Mouse (Mus musculus) right cerebral cortex, postnatal 14 days (tissue): ENCODE measurements around the gene Lrig1.

Source experiments
- DNase-seq: peaks from one replicate; pipeline ENCODE4 v3.0.0; 2022

Gene Lrig1

DNA sequence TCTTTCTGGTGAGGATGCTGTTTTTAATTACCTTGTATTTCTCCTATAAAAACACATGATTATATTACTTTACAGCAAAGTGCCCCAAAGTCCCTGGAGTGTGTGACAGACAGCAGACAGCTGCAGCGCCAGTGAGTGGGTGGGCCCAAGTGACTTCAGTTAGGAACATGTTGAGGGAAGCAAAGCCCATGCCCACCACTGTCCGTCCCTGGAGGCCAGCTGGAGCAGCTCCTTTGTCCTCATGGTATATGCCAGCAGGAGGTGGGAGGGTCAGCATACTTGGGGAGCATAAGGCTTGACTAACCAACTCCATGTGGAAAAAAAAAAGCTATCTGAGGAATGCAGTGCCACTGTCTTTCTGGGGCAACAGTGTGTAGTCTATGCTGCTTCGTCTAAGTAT lies 95.9 kb downstream of the Lrig1 start:
- no peak for DNase-seq

DNA sequence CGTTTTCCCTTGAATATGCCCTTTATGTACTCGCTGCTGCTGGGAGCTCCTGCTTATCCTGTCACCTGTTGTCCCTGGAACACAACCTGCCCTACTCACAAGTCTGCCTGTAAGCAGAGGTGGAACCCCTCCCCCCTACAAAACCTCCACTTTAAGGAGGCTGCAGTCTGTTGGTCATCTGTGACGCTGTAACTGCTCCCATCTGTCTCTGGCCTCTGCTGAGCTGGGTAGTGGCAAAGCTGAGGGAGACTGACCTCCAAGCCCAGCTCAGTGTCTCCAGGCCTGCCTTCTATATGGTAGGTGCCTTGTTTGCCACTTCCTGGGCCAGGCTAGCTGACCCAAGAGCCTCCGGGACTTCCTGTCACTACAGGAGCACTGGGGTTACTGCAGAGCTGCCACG lies 98.1 kb downstream of the Lrig1 start:
- DNase-seq, result no peak

DNA sequence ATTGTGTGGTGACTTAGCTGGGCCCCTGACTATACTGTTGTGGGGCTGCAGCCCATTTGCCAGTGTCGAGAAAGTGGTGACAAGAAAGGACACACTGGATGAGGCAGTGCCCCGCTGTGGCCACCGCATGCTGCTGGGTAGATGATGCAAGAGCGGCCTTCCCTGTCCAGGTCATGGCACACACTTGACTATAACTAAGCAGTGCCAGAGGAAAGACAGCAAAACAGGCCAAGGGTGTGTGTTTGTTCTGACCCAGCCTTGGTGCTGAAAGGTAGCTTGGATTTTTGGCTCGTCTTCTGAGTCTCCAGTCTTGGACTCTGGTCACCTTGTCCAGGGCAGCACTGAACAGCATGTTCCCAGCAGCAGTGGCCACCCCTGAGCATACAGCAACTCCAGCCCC lies 98.9 kb downstream of the Lrig1 start:
- DNase-seq, result no peak

DNA sequence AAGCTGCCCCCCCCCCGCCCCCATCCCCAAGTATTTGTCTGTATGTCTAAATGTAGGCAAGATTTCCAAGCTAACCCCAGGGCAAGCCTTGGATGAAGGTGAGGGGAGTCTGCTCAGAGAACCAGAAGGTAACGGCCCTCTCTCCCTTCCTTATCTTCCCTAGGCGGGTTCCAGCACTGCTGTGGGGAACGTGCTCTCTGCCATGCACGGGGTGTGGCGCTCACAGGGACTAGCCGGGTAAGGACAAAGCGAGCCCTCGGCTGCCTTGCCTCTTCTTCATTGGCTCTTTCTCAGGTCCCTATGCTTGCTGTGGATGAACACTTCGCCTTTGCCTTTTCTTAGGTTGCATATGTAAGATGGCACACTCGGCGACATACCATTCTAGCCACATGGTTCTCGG lies 100.9 kb downstream of the Lrig1 start:
- no peak for DNase-seq

DNA sequence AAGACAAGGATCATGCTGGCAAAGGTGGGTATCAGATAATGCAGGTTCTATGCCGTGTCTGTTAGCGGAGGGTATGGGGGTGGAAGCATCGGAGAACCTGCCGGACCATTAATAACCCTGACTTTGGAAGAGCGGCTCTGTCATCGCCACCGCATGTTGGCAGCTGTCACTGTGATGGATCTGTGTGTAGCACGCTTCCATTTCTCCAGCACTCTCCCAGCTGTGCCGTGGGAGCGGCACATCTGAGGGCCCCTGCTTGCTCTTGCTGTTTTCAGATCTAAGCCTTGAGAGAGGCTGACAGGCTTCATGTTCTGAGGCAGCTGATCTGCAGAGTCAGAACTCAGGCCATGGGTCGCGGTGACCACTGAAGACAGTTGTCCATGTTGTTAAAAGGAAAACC lies 101.5 kb downstream of the Lrig1 start:
- DNase-seq, result no peak

DNA sequence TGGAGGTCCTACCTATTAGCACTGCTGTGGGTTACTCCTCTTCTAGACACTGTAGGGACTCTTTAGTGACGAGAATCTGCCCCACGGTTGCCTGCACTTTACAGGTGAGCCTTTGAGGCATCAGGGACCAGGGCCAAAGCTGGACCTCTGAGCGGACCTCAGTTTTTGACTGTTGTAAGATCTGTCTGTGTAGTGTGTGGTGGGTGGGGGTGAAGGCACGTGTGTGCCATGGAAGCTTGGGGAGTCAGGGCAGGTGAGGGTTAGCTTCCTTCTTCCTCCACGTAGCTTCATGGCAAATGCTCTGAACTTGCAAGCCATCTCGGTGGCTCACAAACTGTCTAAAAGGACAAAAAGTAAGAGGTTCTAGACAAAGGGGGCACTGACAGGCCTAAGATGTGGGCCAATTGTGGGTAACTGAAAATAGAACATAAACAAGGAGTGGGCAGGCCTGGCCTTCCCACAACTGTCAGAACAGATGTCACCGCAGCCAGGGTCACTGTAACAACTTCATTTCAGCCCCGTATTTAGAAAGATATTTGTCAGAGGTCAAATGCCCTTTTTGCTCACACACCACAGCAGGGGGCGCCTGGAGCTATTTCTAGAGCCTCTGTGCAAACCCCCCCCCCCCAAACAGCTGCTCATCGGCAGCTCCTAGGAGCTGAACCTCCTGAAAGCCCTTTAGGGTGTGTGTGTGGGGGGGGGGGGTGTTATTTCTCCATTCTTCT lies 103.0 kb downstream of the Lrig1 start:
- no peak for DNase-seq

DNA sequence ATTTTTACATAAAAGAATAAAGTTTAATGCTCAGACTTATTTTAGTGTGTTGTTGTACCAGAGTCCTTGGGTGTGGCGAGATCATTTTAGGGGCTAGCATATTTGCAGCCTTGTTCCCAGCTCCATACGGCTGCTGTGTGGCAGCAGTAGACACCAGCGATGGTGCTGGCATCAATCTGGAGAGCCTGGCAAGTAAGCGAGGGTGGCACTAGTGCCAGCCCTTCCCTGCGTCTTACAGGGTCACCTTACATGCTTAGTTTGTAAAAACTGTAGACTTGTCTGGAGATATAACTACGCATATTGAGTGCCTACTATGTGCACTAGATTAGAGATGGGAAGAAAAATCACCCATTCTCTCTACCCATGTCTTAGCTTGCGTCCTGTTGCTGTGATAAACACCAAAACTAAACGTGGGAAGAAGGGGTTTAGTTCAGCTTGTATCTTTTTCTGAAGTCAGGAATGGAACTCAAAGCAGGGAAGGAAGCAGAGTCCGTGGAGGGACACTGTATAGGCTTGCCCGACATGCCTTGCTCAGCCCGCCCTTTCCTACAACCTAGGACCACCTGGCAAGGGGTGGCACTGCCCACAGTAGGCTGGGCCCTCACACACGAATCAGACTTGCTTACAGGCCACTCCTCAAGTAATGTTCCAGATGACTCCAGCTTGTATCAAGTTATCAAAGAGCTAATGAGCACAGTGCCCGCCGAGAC lies 103.8 kb downstream of the Lrig1 start:
- no peak for DNase-seq

DNA sequence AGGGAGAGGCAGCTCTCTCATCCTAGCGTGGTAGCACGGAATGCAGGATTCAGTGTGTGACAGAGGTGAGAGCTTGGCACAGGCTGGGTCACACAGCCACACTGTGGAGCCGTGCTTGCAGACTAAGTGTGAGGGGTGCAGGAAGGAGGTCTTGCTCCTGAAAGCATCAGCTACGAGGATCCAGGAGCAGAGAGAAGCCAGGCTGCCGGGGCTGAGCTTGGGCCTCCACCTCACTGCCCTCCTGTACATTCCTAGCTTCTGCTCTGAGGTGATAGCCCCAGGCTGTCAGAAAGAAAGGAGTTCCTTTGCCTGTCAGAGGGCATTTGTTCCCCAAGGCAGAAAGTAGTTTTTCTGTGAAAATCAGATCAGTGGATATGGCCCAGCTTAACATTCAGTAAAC lies 104.8 kb downstream of the Lrig1 start:
- no peak for DNase-seq

DNA sequence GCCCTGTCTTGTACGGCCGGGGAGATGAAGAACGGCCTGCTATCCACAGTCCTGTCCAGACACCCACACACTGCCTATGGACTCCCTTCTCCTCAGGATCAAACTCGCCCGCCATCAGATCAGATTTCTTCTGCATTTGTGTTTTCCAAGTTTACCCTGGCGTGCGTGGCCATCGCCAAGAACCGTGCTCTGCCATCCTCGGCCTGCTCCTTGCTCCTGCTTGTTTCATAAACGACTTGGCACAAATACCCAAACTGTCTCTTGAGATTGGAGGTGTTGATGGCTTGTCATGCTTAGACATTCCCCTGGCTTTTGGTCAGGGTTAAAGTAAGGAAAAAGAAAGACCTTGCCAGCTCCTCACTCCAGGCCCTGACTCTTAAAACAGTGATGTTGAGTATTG lies 105.2 kb downstream of the Lrig1 start:
- no peak for DNase-seq

DNA sequence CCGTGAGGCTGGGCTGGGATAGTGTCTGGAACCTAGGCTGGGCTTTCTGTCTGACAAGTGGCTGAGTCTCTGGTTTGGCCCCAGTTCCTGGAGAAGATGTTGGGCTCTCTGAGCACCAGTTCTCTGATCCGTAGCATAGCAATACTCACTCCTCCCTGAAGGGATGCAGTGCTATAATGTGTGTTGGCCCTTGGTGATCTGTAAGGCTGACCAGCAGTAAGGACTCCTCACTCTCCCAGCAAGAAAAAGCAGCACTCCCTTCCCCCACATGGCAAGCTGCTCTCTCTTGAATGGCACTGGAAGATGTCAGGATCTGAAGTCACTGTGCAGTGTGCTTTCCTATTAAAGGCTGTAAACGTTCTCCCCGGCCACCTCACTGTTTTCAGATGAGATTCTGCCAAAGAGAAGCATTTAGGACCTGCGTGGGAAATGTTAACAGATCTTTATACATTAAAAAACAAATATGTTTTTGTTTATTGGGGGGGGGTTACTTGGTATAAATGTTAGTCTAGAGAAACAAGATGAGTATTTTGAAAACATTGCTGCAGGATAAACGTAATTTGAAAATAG lies 105.8 kb downstream of the Lrig1 start:
- no peak for DNase-seq

DNA sequence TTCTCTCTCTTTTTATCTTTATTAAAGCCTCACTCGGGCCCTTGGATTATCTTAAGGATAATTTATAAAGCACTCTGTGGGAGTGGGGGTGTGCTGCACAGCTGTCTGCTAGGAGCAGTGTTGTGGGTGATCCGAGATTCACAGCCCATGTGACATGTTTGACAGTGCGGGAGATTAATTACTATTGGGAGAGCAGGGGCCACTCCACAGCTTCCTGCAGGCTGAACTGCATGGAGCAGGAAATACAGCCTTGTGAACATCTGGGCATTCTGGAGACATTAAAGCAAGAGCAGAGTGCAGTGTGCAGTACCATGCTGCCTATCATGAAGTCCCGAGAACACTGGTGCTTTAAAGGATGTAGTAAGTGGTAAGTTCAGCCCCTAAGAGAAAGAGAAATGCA lies 107.2 kb downstream of the Lrig1 start:
- DNase-seq, result no peak

DNA sequence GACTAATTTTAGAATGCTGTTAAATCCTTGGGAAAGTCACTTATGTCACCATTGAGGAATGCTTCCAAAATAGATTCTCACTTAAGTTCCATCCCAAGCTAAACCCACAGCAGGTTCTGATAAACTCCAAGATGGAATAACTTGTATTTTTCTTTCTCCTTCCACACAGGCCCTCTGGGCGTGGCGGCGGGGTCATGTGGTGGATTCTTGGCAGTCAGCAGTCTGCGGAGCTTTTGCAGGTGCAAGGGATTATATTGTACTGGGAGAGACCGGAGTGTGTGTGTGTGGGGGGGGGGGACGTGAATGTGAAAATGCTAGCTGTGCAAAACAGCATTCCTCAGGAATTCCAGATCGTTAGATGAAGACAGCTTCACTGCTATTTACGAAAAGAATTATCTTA lies 107.7 kb downstream of the Lrig1 start:
- no peak for DNase-seq

DNA sequence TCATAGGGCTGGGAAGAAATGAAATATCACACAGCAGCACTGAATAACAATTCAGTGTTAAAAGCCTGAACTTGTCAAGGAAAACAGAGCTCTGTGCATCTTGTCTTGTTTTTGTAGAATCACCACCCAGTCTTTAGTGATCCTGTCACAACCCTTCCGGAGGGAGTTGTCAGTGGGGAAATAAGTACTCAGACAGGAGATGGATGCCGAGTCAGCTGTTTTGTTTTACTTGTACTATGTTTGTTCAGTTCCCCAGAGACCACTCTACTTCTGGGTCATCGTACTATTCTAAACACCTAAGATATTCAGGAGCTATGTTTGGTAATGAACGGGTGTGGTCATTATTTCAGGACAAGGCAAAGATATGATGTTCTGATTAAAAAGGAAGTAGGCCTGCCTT lies 111.6 kb downstream of the Lrig1 start:
- no peak for DNase-seq

DNA sequence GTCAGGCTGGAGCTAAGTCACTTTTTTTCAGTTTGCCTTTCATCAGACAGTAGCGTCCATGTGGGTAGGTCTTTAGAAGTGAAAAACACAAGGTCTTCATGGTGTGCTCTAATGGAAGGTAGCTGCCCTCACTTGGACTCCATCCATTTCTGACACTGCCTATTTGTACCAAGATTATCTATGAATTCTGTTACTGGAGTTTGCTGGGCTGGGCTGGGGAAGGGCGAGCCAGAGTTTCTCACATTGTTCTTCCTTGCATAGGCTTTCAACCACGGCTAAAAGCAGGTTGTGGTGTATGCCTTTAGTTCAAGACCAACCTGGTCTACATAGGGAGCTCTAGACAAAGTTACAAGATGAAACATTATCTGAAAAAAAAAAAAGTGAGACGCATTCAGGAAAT lies 115.0 kb downstream of the Lrig1 start:
- DNase-seq, result no peak

DNA sequence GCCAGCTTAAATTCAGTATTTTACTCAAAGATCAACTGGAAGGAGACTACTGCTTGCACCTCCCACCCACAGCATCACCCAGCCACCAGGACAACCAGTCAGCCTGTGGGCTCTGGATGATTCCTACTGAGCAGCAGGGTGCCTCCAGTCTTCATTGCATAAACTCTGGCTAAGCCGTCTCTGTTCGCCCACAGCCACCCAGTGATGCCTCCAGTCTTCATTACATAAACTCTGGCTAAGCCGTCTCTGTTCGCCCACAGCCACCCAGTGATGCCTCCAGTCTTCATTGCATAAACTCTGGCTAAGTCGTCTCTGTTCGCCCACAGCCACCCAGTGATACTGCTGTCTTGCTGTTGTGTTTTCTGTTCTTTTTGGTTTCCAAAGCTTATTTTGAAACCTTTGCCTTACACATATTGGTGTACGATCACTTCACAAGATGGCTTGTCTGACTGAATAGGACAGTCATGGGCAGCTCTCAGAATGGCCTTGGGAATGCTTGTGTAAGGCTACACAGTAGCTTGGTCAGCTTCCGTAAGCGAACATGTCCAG lies 115.7 kb downstream of the Lrig1 start:
- DNase-seq, result no peak

DNA sequence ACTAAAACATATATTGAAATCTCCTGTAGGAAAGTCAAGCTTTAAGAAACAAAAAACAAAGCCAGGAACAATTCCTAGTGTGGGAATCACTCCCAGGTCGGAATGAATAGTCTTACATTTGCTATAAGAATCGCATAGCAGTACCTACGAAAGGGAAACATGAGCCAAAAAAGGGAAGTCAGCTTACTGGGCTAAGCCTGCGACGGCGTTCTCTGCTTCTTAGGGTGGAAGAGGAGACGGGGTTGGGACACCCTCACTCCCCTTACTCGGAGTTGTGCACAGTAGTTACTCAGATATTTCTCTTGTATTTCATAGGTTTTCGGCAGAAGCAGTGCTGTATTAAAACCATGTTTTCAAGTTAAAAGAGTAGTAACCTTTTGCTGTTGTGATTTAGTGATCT lies 117.9 kb downstream of the Lrig1 start:
- DNase-seq, result no peak

DNA sequence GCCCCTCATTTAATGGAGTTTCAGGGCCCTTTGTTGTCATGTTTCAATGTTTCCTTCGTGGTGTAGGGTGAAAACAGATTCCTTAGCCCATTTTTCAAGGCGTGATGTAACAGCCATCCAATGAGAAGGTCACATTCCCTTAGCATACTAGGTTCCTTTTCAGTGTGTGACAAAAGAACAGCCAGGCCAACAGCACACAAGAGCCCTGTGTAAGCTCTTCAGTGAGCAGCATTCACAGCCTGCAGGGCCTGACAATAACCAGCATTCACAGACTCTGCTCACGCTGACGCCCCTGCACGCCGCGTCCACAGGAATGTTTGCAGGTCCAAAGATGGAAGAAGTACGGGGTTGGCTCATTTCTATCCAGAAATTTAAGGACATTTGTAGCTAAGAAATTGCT lies 122.0 kb downstream of the Lrig1 start:
- DNase-seq, result no peak

DNA sequence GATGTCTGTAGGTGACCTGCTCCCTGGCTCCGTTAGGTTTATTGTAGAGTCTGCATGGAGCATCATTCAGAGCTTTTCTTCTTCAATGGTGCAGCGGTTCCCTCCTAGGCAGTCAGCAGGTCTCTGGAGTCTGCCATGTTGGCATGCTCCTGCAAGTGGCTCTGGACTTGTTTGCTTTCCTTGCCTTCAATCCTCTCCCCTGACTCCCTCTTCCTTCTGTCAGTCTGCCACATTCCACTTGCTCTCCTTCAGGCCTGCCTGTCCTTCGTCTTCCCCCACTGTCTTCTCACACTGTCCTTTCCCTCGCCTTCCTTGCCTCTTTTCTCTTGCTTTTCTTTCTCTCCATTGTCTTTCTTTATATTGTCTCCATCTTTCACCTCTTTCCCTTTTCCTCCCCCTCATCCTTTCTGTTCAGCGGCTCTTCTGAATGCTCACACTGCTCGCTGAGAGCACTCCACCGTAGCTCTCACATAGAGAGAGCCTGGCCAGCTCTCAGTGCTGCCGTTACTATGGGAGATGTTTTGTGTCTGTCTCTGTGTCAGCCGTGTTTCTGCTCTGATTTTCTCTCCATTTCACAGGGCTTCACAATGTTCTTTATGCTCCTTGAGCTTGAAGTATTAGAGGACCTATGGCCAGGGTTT lies 124.3 kb downstream of the Lrig1 start:
- DNase-seq, result no peak

DNA sequence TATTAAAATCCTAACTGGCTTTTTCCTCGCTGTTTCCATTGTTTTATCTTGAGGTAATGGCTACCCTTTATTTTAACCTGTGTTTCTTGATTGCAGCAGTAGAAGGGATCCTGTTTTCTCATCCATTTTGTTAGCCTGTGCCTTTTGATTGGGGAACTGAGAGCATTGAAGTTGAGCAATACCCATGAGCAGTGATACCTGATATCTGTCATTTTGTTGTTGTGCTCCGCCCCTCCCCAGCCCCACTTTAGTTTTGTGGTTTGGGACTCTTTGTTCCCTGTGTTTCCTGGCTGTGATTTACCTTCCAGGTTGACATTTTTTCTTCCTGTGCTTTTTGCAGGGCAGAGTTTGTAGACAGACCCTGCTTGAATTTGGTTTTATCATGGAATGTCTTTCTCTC lies 131.9 kb downstream of the Lrig1 start:
- no peak for DNase-seq

DNA sequence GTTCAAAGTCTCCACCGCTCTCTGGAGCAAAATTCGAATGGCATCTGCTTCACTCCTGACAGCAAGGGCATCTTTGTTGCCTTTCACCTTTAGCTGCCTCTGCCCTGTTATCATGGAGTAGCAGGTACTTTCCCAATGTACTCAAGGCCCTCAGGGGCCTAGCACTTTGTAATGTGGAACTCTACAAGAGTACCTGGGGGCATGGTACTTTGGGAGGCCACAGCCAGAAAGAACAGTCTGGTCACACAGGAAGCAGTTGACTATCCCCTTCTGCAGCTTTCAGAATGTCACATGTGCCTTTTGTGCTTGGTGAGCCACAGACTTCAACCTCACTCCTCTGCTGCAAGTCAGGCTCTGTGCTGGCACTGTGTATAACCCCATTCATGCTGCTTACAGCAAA lies 134.2 kb downstream of the Lrig1 start:
- DNase-seq, result no peak

DNA sequence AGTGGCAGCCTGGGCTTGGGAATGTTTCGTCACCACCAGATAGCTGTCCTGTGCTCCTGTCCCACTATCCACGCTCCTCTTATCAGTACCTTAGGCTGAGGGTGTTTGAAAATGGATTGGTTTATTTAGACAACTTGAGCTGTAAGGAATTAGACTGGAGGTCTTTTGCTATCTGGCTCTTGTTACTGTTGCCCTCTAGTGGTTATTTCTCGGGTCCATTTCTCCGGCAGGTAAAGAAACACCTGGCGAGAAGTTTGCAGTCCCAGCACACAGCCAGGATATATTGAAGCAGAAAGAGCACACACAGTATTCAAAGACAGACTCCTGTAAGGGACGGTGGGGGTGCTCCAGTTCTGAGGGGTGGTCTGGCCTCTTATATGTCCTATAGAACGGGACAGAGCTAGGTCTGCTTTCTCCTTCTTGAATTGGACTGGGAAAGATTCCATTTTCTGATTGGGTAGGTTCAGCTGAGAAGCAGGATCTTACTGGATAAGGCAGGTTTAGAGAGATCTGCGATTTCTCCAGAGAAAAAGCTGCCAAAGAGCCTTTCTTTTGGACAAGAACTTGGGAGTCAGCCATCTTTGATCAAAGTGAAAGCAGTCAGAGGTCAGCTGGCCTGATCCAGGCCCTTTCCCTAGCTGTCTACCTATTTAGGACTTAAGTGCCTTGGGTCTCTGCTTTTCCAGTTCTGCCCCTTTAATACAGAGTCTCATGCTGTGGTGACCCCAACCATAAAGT lies 136.6 kb downstream of the Lrig1 start:
- no peak for DNase-seq

DNA sequence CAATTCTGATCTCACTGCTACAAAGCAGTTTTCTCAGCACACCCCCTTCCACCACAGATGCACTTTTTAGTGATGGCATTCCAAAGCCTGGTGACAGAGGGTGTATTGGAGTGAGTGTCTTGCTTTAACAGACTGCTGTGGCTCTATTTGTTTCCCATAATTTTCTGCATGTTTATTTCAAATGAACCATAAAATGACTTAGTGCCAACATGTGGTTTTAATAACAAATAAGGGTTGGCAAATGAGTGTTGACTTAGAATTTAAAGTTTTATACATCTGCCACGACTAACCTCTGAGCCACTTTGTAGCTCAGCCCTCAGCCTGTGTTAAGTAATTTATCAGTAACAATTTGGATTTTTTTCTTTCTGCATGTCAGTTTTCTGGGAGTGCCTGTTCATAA lies 138.6 kb downstream of the Lrig1 start:
- DNase-seq, result no peak

DNA sequence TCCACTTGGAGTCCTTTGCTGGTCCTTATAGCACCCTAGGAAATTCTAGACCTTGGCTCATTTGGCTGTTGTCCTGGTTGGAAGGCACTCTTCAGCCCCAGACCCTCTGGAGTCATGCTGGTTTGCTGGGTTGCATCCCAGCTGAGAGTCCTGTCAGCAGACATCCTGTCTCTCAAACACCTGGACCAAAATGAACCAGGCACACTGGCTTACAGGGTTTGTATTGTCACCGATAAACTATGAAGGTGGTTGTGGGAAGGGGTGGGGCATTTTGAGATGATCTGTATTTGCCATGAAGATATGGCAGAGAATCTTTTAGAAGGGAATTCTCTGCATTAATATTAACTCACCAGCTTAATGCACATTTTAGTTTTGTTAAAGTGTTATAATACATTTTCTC lies 139.1 kb downstream of the Lrig1 start:
- DNase-seq, result no peak
